Mouse (Mus musculus) neural tube, embryonic 11.5 days (tissue): ENCODE measurements around the gene Zdhhc14. TPM values are rescaled to one million over a fixed set of nuclear protein-coding genes. Genes with fewer than 3 reads are reported as not detected.
A peak's percentile ranks its signal among the peaks of the same experiment; 100 is the strongest.

ENCODE experiments used
- ATAC-seq: fragments of 200-750 bp; cut with Nextera tagmentation; 2 replicates; pipeline ENCODE4 v1.8.0; 2017; ENCODE audit warnings: moderate number of reproducible peaks, mild to moderate bottlenecking, moderate TSS enrichment, moderate library complexity; ENCODE audit not compliant: insufficient read depth, low FRiP score, low TSS enrichment
- DNase-seq: peaks from one replicate; pipeline ENCODE4 v3.0.0-alpha.2; 2015; ENCODE audit warnings: low spot score
- H3K27ac ChIP-seq: fragments of 300-500 bp; sonication (generic); 2 replicates; pipeline ENCODE4 v1.5.1; 2014; ENCODE audit warnings: low read depth, mild to moderate bottlenecking, low read length
- H3K27me3 ChIP-seq: fragments of 300-500 bp; sonication (generic); 2 replicates; pipeline ENCODE4 v1.6.1; 2014; ENCODE audit warnings: mild to moderate bottlenecking, low read length, mixed read lengths; ENCODE audit not compliant: control insufficient read depth, insufficient read depth
- H3K36me3 ChIP-seq: fragments of 300-500 bp; sonication (generic); 2 replicates; pipeline ENCODE4 v1.6.1; 2014; ENCODE audit warnings: mild to moderate bottlenecking, low read length, moderate library complexity, mixed read lengths; ENCODE audit not compliant: control insufficient read depth, insufficient read depth
- H3K4me1 ChIP-seq: fragments of 300-500 bp; sonication (generic); 2 replicates; pipeline ENCODE4 v1.6.1; 2014; ENCODE audit warnings: low read length, mixed read lengths; ENCODE audit not compliant: control insufficient read depth, insufficient read depth
- H3K4me2 ChIP-seq: fragments of 300-500 bp; sonication (generic); 2 replicates; pipeline ENCODE4 v1.6.1; 2014; ENCODE audit warnings: low read depth, mild to moderate bottlenecking, moderate library complexity
- H3K4me3 ChIP-seq: fragments of 300-500 bp; sonication (generic); 2 replicates; pipeline ENCODE4 v1.5.1; 2014; ENCODE audit warnings: low read depth, low read length
- H3K9ac ChIP-seq: fragments of 300-500 bp; sonication (generic); 2 replicates; pipeline ENCODE4 v1.6.1; 2014; ENCODE audit warnings: mild to moderate bottlenecking, low read length
- H3K9me3 ChIP-seq: fragments of 300-500 bp; sonication (generic); 2 replicates; pipeline ENCODE4 v1.6.1; 2016; ENCODE audit warnings: low read length; ENCODE audit not compliant: control insufficient read depth
- WGBS: fragments of 180-500 bp; shearing (Covaris S2); extraction: QIAGEN DNeasy Blood & Tissue Kit; methylation state at CpG from one replicate; pipeline ENCODE4 v1.1.7; 2014; 5-methylcytosine and 5-hydroxymethylcytosine counted together
- polyA plus RNA-seq: library from polyadenylated mRNA; unstranded; fragments of >200 nt; fragmentation: Nextera tagmentation; extraction: Ambion mirVana; gene quantifications from 2 replicates; pipeline ENCODE4 v1.2.1, GENCODE M21; 2014

Gene Zdhhc14
- polyA plus RNA-seq, result 2.6 and 3.3 TPM in 2 replicates

DNA sequence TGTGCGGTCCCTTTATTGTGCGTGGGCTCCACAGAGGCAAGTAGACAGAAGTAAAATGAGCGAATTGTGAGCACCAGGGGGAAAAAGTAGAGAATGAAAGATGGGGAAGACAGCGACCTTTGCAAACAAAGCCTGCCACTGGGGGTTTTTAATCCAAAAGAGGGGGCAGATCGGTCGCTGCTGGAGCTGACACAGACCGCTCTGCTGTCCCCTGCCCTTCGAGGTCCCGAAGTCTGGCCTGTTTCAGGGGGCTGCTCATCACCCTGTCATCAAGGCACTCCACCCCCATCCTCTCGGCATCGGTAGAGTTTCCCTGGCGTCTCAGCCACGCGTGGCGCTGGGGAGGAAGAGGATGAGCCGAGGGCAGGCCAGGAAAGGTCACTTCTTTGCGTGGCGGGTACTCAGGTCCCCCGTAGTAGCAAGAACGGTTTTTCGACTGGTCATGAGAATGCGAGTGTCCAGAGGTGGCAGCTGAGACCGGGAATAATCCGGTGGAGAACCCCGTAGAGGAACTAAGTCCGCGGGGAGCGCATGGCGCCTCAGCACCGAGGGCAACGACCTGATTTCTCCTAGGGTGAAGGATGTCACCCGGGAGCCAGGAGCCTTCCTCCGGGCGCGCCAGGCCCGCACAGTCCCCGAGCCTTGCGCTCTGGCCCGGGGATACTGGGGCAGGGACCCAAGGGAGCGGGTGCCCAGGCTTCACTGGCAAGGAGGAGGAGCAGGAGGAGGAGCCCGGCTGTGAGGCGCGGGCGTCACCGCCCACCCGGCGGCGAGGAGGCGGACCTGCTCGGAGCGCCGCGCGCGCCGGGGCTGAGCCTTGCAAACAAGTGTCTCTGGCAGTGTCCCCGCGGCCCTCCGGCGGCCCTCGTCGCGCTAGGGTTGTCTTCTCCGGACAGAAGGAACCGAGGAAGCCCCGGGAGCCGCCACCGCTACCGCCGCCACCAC is at the start of gene Zdhhc14:
TSS of gene Zdhhc14 (plus strand) at position 757 of the 945 bp plus-strand sequence.
- Histone ChIP-seq H3K4me2 (peak within 1 kb of the TSS; percentile 99), H3K4me3 (peak within 1 kb of the TSS; percentile 66), H3K4me1 (0 out of 2 replicates have a peak, but pooled peaks cover 3% of the 10 kb centered on the region), H3K36me3 (no peaks in the 10 kb centered on the region), H3K9ac (peak within 1 kb of the TSS; percentile 67), H3K27me3 (0 out of 2 replicates have a peak, but pooled peaks cover 6% of the 10 kb centered on the region), H3K27ac (peak within 1 kb of the TSS; percentile 87), H3K9me3 (no peaks in the 10 kb centered on the region)
- peak; percentile 92 for DNase-seq
- ATAC-seq, result peak; percentile 89
- under 1% methylated on average over 68 of the region's 70 CpGs for WGBS

DNA sequence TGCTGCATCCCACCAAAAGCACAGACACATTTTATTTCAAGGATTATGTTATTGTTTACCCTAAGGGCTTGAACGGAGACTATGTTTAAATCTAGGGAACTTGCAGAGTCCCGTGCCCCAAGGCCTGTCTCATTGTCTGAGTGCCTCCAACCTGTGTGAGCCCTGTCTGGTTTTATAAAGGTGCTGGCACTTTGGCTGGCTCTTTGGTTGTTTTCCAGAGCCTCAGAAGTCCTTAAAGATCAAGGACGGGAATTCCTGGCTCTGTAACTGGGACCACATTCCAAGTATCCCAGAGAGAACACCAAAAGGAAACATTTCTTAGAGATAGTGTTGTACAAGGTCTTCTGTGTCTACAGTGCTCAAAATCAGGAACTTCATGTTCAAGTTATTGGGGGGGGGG is 49.1 kb upstream of the Zdhhc14 start:
- H3K27ac ChIP-seq, result no peak overlapping the region
- ATAC-seq (no peak), DNase-seq (no peak)
- 84% methylated on average over 3 of the region's 3 CpGs for WGBS
- no peak overlapping the region for H3K9ac ChIP-seq
- no peak overlapping the region for H3K4me2 ChIP-seq
- no peaks in the 10 kb centered on the region for H3K9me3 ChIP-seq
- H3K4me3 ChIP-seq, result no peak overlapping the region
- no peaks in the 10 kb centered on the region for H3K27me3 ChIP-seq
- no peaks in the 10 kb centered on the region for H3K4me1 ChIP-seq
- no peaks in the 10 kb centered on the region for H3K36me3 ChIP-seq

DNA sequence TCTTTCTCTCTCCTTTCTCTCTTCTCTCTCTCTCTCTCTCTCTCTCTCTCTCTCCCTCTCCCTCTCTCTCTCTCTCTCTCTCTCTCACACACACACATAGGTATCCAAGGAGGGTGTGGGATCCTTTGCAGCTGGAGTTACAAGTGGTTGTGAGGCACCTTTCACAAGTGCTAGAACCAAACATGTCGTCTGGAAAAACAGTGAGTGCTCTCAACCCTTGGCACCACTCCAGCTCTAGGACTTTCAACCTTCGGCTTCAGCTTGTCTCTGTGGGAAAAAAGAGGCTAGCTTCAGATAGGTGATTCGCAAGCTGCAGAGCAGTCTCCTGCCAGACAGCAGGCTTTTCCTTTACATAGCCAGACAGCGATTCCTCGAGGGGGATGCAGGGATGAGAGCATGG is 48.6 kb upstream of the Zdhhc14 start:
- 73% methylated on average over 5 of the region's 5 CpGs for WGBS

DNA sequence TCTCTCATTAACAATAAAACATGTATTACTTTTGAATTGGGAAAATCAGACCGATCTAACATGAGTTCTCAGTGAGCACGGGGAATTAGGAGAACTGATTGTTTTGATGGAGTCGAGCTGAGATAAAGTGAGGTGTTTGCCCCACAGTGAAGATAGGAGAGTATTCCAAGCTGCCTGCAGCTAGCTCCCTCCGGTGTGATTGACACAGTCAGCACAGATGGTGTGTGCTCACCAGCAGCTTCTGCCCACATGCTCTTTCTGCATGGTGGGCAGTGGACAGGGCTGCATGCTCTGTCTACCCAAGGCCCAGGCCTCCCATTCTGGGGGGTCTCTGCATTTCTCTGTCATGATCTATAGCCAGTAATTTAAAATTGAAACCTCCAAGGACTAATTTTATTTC is 38.7 kb upstream of the Zdhhc14 start:
- no peak overlapping the region for H3K4me2 ChIP-seq
- no peak overlapping the region for H3K9ac ChIP-seq
- ATAC-seq (no peak), DNase-seq (no peak)
- H3K9me3 ChIP-seq, result no peaks in the 10 kb centered on the region
- 83% methylated on average over 4 of the region's 4 CpGs for WGBS
- H3K36me3 ChIP-seq, result no peaks in the 10 kb centered on the region
- H3K27ac ChIP-seq, result no peak overlapping the region
- no peaks in the 10 kb centered on the region for H3K4me1 ChIP-seq
- H3K27me3 ChIP-seq, result no peaks in the 10 kb centered on the region
- H3K4me3 ChIP-seq, result no peak overlapping the region

More for the DNA sequence above, 48.6 kb upstream of the Zdhhc14 start:
- Histone ChIP-seq H3K4me3 (no peak overlapping the region), H3K27me3 (no peaks in the 10 kb centered on the region), H3K9me3 (no peaks in the 10 kb centered on the region), H3K27ac (no peak overlapping the region), H3K4me2 (no peak overlapping the region), H3K4me1 (no peaks in the 10 kb centered on the region), H3K9ac (no peak overlapping the region), H3K36me3 (no peaks in the 10 kb centered on the region)
- ATAC-seq, result no peak
- no peak for DNase-seq

DNA sequence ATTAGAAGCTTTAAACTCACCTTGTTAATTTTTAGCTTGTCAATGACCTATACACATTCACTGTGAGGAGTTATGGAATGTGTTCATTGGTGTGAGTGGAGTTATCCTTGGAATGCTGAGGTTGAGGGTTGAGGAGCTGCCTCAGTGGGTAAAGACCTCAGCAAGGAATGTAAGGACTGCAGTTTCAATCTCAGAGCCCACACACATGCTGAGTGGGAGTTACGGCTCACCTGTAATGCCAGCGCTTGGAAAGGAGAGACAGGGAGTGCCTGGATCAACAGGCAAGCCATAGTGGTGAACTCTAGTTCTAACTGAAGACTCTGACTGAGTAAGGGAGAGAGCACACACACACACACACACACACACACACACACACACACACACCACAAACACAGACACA is 28.4 kb upstream of the Zdhhc14 start:
- 92% methylated on average over 2 of the region's 2 CpGs for WGBS

DNA sequence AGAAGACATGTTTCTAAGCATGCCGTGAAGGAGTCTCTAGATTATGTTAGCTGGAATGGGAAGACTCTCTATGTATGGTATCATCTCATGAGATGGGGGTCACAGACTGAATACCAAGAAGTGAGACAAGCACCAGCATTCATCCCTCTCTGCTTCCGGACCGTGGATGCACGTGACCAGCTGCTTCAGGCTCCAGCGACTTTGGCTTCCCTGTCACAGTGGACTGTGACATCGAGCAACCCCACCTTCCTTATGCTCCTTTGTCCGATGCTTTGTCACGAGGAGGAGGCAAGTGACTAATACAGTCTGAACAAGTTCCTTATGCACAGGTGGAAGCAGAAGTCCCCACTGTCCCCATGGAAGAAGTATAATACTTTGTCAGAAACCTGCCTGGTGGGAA is 25.6 kb upstream of the Zdhhc14 start:
- ATAC-seq (no peak), DNase-seq (no peak)
- 85% methylated on average over 8 of the region's 8 CpGs for WGBS
- Histone ChIP-seq H3K27ac (no peak overlapping the region), H3K4me2 (no peak overlapping the region), H3K4me3 (no peak overlapping the region), H3K27me3 (no peaks in the 10 kb centered on the region), H3K9me3 (no peaks in the 10 kb centered on the region), H3K9ac (no peak overlapping the region), H3K36me3 (no peaks in the 10 kb centered on the region), H3K4me1 (no peaks in the 10 kb centered on the region)

More for the DNA sequence above, 28.4 kb upstream of the Zdhhc14 start:
- Histone ChIP-seq H3K36me3 (no peaks in the 10 kb centered on the region), H3K4me3 (no peak overlapping the region), H3K9me3 (no peaks in the 10 kb centered on the region), H3K4me1 (no peaks in the 10 kb centered on the region), H3K27me3 (no peaks in the 10 kb centered on the region), H3K4me2 (no peak overlapping the region), H3K27ac (no peak overlapping the region), H3K9ac (no peak overlapping the region)
- DNase-seq (no peak), ATAC-seq (no peak)

DNA sequence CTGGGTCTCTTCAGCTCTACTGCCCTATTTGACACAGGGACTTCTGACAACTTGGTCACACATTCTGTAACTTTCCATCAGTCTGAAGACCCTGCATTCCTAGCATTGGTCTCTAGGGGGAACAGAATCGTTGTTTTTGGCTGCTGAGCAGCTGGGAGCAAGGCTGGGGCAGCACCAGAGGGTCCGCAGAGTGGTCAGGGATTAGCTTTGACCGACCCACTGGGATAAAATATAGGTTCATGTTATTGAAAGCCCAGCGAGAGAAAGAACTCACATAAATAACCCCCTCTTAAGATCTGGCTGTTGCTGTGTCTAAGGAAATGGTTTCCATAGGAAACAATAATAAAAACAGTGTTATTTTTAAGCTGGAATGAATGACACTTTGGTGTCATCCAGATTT is 25.2 kb upstream of the Zdhhc14 start:
- Histone ChIP-seq H3K27me3 (no peaks in the 10 kb centered on the region), H3K4me1 (no peaks in the 10 kb centered on the region), H3K27ac (no peak overlapping the region), H3K4me3 (no peak overlapping the region), H3K4me2 (no peak overlapping the region), H3K9me3 (no peaks in the 10 kb centered on the region), H3K36me3 (no peaks in the 10 kb centered on the region), H3K9ac (no peak overlapping the region)
- 46% methylated on average over 4 of the region's 4 CpGs for WGBS
- DNase-seq, result no peak
- ATAC-seq, result no peak

DNA sequence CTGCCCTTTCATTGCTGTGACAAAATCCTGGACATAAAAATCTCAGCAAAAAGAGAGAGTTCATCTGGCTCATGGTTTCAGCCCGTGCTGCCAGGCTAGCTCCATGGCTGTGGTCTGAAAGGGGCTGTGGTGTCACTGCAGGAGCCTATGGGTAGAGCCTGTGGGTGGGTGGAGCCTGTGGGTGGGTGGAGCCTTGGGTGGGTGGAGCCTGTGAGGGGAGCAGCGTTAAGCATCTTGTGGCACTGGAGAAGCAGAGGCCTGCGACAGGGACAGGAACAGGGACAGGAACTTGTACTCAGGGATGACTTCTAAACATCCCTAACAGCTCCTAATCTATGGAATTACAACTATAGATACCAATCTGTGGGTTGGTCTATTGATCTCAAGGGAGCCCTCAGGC is 20.1 kb upstream of the Zdhhc14 start:
- no peak overlapping the region for H3K4me3 ChIP-seq
- H3K4me2 ChIP-seq, result no peak overlapping the region
- no peak overlapping the region for H3K27ac ChIP-seq
- no peaks in the 10 kb centered on the region for H3K9me3 ChIP-seq
- no peaks in the 10 kb centered on the region for H3K36me3 ChIP-seq
- H3K9ac ChIP-seq, result no peak overlapping the region
- no peak for DNase-seq
- no peaks in the 10 kb centered on the region for H3K27me3 ChIP-seq
- WGBS, result 44% methylated on average over 3 of the region's 3 CpGs
- H3K4me1 ChIP-seq, result no peaks in the 10 kb centered on the region
- ATAC-seq, result no peak
